Mouse (Mus musculus) hindbrain, embryonic 11.5 days (tissue): ENCODE results near the gene Kat6b. TPM values are rescaled to one million over a fixed set of nuclear protein-coding genes. Genes with fewer than 3 reads are reported as not detected.

Experiments
- ATAC-seq: fragments of 200-750 bp; cut with Nextera tagmentation; 2 replicates; pipeline ENCODE4 v1.8.0; 2017; ENCODE audit warnings: mild to moderate bottlenecking, moderate TSS enrichment, moderate library complexity; ENCODE audit not compliant: low FRiP score
- DNase-seq: peaks from one replicate; pipeline ENCODE4 v3.0.0-alpha.2; 2015; ENCODE audit warnings: low spot score
- H3K27ac ChIP-seq: fragments of 300-500 bp; sonication (generic); 2 replicates; pipeline ENCODE4 v1.5.1; 2014; ENCODE audit warnings: mild to moderate bottlenecking, low read depth, low read length
- H3K27me3 ChIP-seq: fragments of 300-500 bp; sonication (generic); 2 replicates; pipeline ENCODE4 v1.6.1; 2014; ENCODE audit warnings: mild to moderate bottlenecking, low read length, moderate library complexity, mixed read lengths; ENCODE audit not compliant: control insufficient read depth, insufficient read depth
- H3K36me3 ChIP-seq: fragments of 300-500 bp; sonication (generic); 2 replicates; pipeline ENCODE4 v1.6.1; 2014; ENCODE audit warnings: mild to moderate bottlenecking, low read length, moderate library complexity, mixed read lengths; ENCODE audit not compliant: control insufficient read depth, insufficient read depth
- H3K4me1 ChIP-seq: fragments of 300-500 bp; sonication (generic); replicated peaks from 2 replicates; pipeline ENCODE4 v1.6.1; 2014; ENCODE audit warnings: low read length, mixed read lengths; ENCODE audit not compliant: control insufficient read depth, insufficient read depth
- H3K4me2 ChIP-seq: fragments of 300-500 bp; sonication (generic); replicated peaks from 2 replicates; pipeline ENCODE4 v1.6.1; 2014; ENCODE audit warnings: mild to moderate bottlenecking, low read depth, low read length
- H3K4me3 ChIP-seq: fragments of 300-500 bp; sonication (generic); 2 replicates; pipeline ENCODE4 v1.5.1; 2014; ENCODE audit warnings: low read depth, low read length
- H3K9ac ChIP-seq: fragments of 300-500 bp; sonication (generic); 2 replicates; pipeline ENCODE4 v1.6.1; 2014; ENCODE audit warnings: low read depth, low read length
- H3K9me3 ChIP-seq: fragments of 300-500 bp; sonication (generic); 2 replicates; pipeline ENCODE4 v1.6.1; 2016; ENCODE audit warnings: low read length; ENCODE audit not compliant: control insufficient read depth
- WGBS: fragments of 180-500 bp; shearing (Covaris S2); extraction: QIAGEN DNeasy Blood & Tissue Kit; methylation state at CpG from one replicate; pipeline ENCODE4 v1.1.7; 2014; 5-methylcytosine and 5-hydroxymethylcytosine counted together
- polyA plus RNA-seq: library from polyadenylated mRNA; unstranded; fragments of >200 nt; fragmentation: Nextera tagmentation; extraction: Ambion mirVana; gene quantifications from 2 replicates; pipeline ENCODE4 v1.2.1, GENCODE M21; 2014

Kat6b gene
- polyA plus RNA-seq, 1 experiment from 2014 or later: 24.0 TPM

- H3K4me3 ChIP-seq: no peak overlapping the region
- 94% methylated on average over 3 of the region's 3 CpGs for WGBS
Observed at GRCm38 (mm10) chr14:21539731-21540130, 58.5 kb downstream of the Kat6b start.

GRCm38 (mm10) chr14:21540361-21540760 is 59.1 kb downstream of the Kat6b start:
- Histone ChIP-seq H3K36me3 (no peaks in the 10 kb centered on the region), H3K27me3 (no peaks in the 10 kb centered on the region), H3K9ac (no peak overlapping the region), H3K9me3 (no peaks in the 10 kb centered on the region), H3K4me1 (no peaks in the 10 kb centered on the region), H3K27ac (no peak overlapping the region), H3K4me3 (no peak overlapping the region), H3K4me2 (no peak overlapping the region)
- DNase-seq (no peak), ATAC-seq (no peak)
- 48% methylated on average over 3 of the region's 3 CpGs for WGBS

More at GRCm38 (mm10) chr14:21539731-21540130, 58.5 kb downstream of the Kat6b start:
- DNase-seq (no peak), ATAC-seq (no peak)
- Histone ChIP-seq H3K4me1 (no peaks in the 10 kb centered on the region), H3K4me2 (no peak overlapping the region), H3K9me3 (no peaks in the 10 kb centered on the region), H3K9ac (no peak overlapping the region), H3K27ac (no peak overlapping the region), H3K36me3 (no peaks in the 10 kb centered on the region), H3K27me3 (no peaks in the 10 kb centered on the region)

- H3K4me1 ChIP-seq: no peaks in the 10 kb centered on the region; the same call in 1 of the 2 replicates
- H3K4me3 ChIP-seq: no peak overlapping the region
- H3K9ac ChIP-seq: no peak overlapping the region
- no peaks in the 10 kb centered on the region for H3K27me3 ChIP-seq
- 80% methylated on average over 4 of the region's 4 CpGs for WGBS
- no peak overlapping the region for H3K27ac ChIP-seq
- no peaks in the 10 kb centered on the region for H3K9me3 ChIP-seq
- DNase-seq: no peak
- ATAC-seq: no peak
- no peaks in the 10 kb centered on the region for H3K36me3 ChIP-seq
- no peak overlapping the region for H3K4me2 ChIP-seq
Observed at GRCm38 (mm10) chr14:21545529-21545928, 64.3 kb downstream of the Kat6b start.

- Histone ChIP-seq H3K9me3 (no peaks in the 10 kb centered on the region), H3K4me3 (no peak overlapping the region), H3K4me1 (no peaks in the 10 kb centered on the region; the same call in 1 of the 2 replicates), H3K4me2 (no peak overlapping the region), H3K27me3 (no peaks in the 10 kb centered on the region), H3K9ac (no peak overlapping the region), H3K36me3 (no peaks in the 10 kb centered on the region), H3K27ac (0 out of 2 replicates have a peak overlapping the region, but pooled peaks have one; percentile 27)
- 69% methylated on average over 3 of the region's 3 CpGs for WGBS
- DNase-seq (no peak), ATAC-seq (no peak)
Observed at GRCm38 (mm10) chr14:21546351-21546750, 65.1 kb downstream of the Kat6b start.

- no peak overlapping the region for H3K9ac ChIP-seq
- DNase-seq (no peak), ATAC-seq (no peak)
- H3K4me3 ChIP-seq: no peak overlapping the region
- no peaks in the 10 kb centered on the region; the same call in 1 of the 2 replicates for H3K4me1 ChIP-seq
- H3K27ac ChIP-seq: no peak overlapping the region
- no peaks in the 10 kb centered on the region for H3K36me3 ChIP-seq
- H3K4me2 ChIP-seq: no peak overlapping the region
- no peaks in the 10 kb centered on the region for H3K27me3 ChIP-seq
- no peaks in the 10 kb centered on the region for H3K9me3 ChIP-seq
- 69% methylated on average over 7 of the region's 7 CpGs for WGBS
Observed at GRCm38 (mm10) chr14:21547297-21547696, 66.1 kb downstream of the Kat6b start.

- no peak for ATAC-seq
- H3K4me1 ChIP-seq: no peaks in the 10 kb centered on the region; the same call in 1 of the 2 replicates
Observed at GRCm38 (mm10) chr14:21547965-21548364, 66.7 kb downstream of the Kat6b start.

GRCm38 (mm10) chr14:21548952-21549607 is 67.8 kb downstream of the Kat6b start:
- H3K4me1 ChIP-seq: no peaks in the 10 kb centered on the region; the same call in 1 of the 2 replicates
- H3K9ac ChIP-seq: no peak overlapping the region
- H3K9me3 ChIP-seq: no peaks in the 10 kb centered on the region
- WGBS: 81% methylated on average over 6 of the region's 6 CpGs
- no peaks in the 10 kb centered on the region for H3K36me3 ChIP-seq
- H3K4me3 ChIP-seq: no peak overlapping the region
- no peak overlapping the region for H3K4me2 ChIP-seq
- DNase-seq (no peak), ATAC-seq (no peak)
- H3K27me3 ChIP-seq: no peaks in the 10 kb centered on the region
- H3K27ac ChIP-seq: no peak overlapping the region

More at GRCm38 (mm10) chr14:21547965-21548364, 66.7 kb downstream of the Kat6b start:
- Histone ChIP-seq H3K4me2 (no peak overlapping the region), H3K27me3 (no peaks in the 10 kb centered on the region), H3K36me3 (no peaks in the 10 kb centered on the region), H3K9ac (no peak overlapping the region), H3K9me3 (no peaks in the 10 kb centered on the region), H3K4me3 (no peak overlapping the region), H3K27ac (no peak overlapping the region)
- 55% methylated on average over 3 of the region's 3 CpGs for WGBS
- DNase-seq: no peak

GRCm38 (mm10) chr14:21549608-21550115 is 68.4 kb downstream of the Kat6b start:
- DNase-seq: no peak
- Histone ChIP-seq H3K27ac (no peak overlapping the region), H3K4me1 (no peaks in the 10 kb centered on the region; the same call in 1 of the 2 replicates), H3K9me3 (no peaks in the 10 kb centered on the region), H3K4me2 (no peak overlapping the region), H3K4me3 (no peak overlapping the region), H3K27me3 (no peaks in the 10 kb centered on the region), H3K9ac (no peak overlapping the region), H3K36me3 (no peaks in the 10 kb centered on the region)
- no peak for ATAC-seq
- 93% methylated on average over 6 of the region's 6 CpGs for WGBS

- Histone ChIP-seq H3K36me3 (no peaks in the 10 kb centered on the region), H3K4me3 (no peak overlapping the region), H3K4me2 (no peak overlapping the region), H3K4me1 (no peaks in the 10 kb centered on the region; the same call in 1 of the 2 replicates), H3K27me3 (no peaks in the 10 kb centered on the region), H3K27ac (no peak overlapping the region), H3K9ac (no peak overlapping the region), H3K9me3 (no peaks in the 10 kb centered on the region)
- WGBS: 87% methylated on average over 7 of the region's 7 CpGs
- DNase-seq: no peak
- ATAC-seq: no peak
Observed at GRCm38 (mm10) chr14:21550576-21550975, 69.3 kb downstream of the Kat6b start.
